Mouse (Mus musculus): ENCODE data around the gene 4933406M09Rik.

Gene 4933406M09Rik

GRCm38 (mm10) chr1:134435414-134435813, 49.7 kb downstream of the 4933406M09Rik start:
- no peak for DNase-seq

GRCm38 (mm10) chr1:134440437-134440836, 54.7 kb downstream of the 4933406M09Rik start:
- DNase-seq, result no peak
